Mouse (Mus musculus): Measurements from ENCODE around the gene Vmn1r59.
"Not testable (repeated sequence)": the region's sequence is repeated elsewhere in the genome, so short reads cannot be mapped to it uniquely, and the experiment has no call there.

Gene Vmn1r59

GRCm38 (mm10) chr7:5456674-5457073 lies at the start of gene Vmn1r59:
Vmn1r59 (minus strand) TSS chr7:5456774.
- DNase-seq (ENCODE audit: low spot score in 2 of 2) = no peak

- DNase-seq (ENCODE audit: low spot score in 2 of 2) = not testable (repeated sequence)
Measured at GRCm38 (mm10) chr7:5493856-5494255, 37.3 kb upstream of the Vmn1r59 start, which contains the start of gene Vmn2r28. Vmn2r28 (minus strand) TSS chr7:5493956.

GRCm38 (mm10) chr7:5454011-5454410 lies 2.6 kb downstream of the Vmn1r59 start:
- not testable (repeated sequence) for DNase-seq (ENCODE audit: low spot score in 2 of 2)

GRCm38 (mm10) chr7:5448627-5449026 lies 7.9 kb downstream of the Vmn1r59 start:
- no peak for DNase-seq (ENCODE audit: low spot score in 2 of 2)

GRCm38 (mm10) chr7:5413296-5413695 lies 43.3 kb downstream of the Vmn1r59 start, which contains the start of gene Vmn1r58:
Vmn1r58 (minus strand) TSS chr7:5413396.
- not testable (repeated sequence) for DNase-seq (ENCODE audit: low spot score in 2 of 2)

- DNase-seq (ENCODE audit: low spot score in 2 of 2) = no peak
Measured at GRCm38 (mm10) chr7:5406201-5406600, 50.4 kb downstream of the Vmn1r59 start.

Measured in frontal cortex, postnatal 10 days (tissue).